Mouse (Mus musculus): ENCODE measurements at regions not wholly inside any gene's neighbourhood (a gene's known extent, or its start where the extent isn't known, plus 50 kb on each side); places are given as distances from the start of the nearest gene placed in this dataset.
"Not testable (repeated sequence)": the region's sequence is repeated elsewhere in the genome, so short reads cannot be mapped to it uniquely, and the experiment has no call there.

GRCm38 (mm10) chr5:26619272-26619671, 197.7 kb upstream of the Dpp6 start:
- no peaks in the 10 kb centered on the region for H3K4me1 ChIP-seq (ENCODE audit: control insufficient read depth, insufficient read depth, low read length)
- H3K27me3 ChIP-seq (ENCODE audit: control insufficient read depth, insufficient read depth, low read length) = no peaks in the 10 kb centered on the region
- WGBS = 19% methylated on average over 2 of the region's 2 CpGs
- no peaks in the 10 kb centered on the region for H3K9me3 ChIP-seq (ENCODE audit: control insufficient read depth, low read length)
- ATAC-seq (ENCODE audit: insufficient number of reproducible peaks, low FRiP score, low TSS enrichment, low read depth) (no peak), DNase-seq (ENCODE audit: low spot score) (no peak)
- H3K4me2 ChIP-seq (ENCODE audit: low read depth, severe bottlenecking) = no peak overlapping the region
- no peaks in the 10 kb centered on the region for H3K36me3 ChIP-seq (ENCODE audit: control insufficient read depth, insufficient read depth, low read length)
- H3K9ac ChIP-seq (ENCODE audit: low read length) = no peak overlapping the region
- H3K4me3 ChIP-seq (ENCODE audit: low read depth, low read length) = no peak overlapping the region
- H3K27ac ChIP-seq (replicated peaks; ENCODE audit: low read depth, low read length) = no peak overlapping the region

GRCm38 (mm10) chr5:26622116-26622515, 194.9 kb upstream of the Dpp6 start:
- no peak for DNase-seq (ENCODE audit: low spot score)
- H3K4me2 ChIP-seq (ENCODE audit: low read depth, severe bottlenecking) = no peak overlapping the region
- no peaks in the 10 kb centered on the region for H3K36me3 ChIP-seq (ENCODE audit: control insufficient read depth, insufficient read depth, low read length)
- ATAC-seq (ENCODE audit: insufficient number of reproducible peaks, low FRiP score, low TSS enrichment, low read depth) = no peak
- no peaks in the 10 kb centered on the region for H3K27me3 ChIP-seq (ENCODE audit: control insufficient read depth, insufficient read depth, low read length)
- 16% methylated on average over 2 of the region's 2 CpGs for WGBS
- no peak overlapping the region for H3K4me3 ChIP-seq (ENCODE audit: low read depth, low read length)
- H3K4me1 ChIP-seq (ENCODE audit: control insufficient read depth, insufficient read depth, low read length) = no peaks in the 10 kb centered on the region
- no peaks in the 10 kb centered on the region for H3K9me3 ChIP-seq (ENCODE audit: control insufficient read depth, low read length)
- H3K27ac ChIP-seq (replicated peaks; ENCODE audit: low read depth, low read length) = no peak overlapping the region
- H3K9ac ChIP-seq (ENCODE audit: low read length) = no peak overlapping the region

GRCm38 (mm10) chr5:26671478-26671877, 145.5 kb upstream of the Dpp6 start:
- no peak overlapping the region for H3K4me3 ChIP-seq (ENCODE audit: low read depth, low read length)
- ATAC-seq (ENCODE audit: insufficient number of reproducible peaks, low FRiP score, low TSS enrichment, low read depth) (no peak), DNase-seq (ENCODE audit: low spot score) (no peak)
- H3K4me2 ChIP-seq (ENCODE audit: low read depth, severe bottlenecking) = no peak overlapping the region
- no peak overlapping the region for H3K9ac ChIP-seq (ENCODE audit: low read length)
- no peaks in the 10 kb centered on the region for H3K27me3 ChIP-seq (ENCODE audit: control insufficient read depth, insufficient read depth, low read length)
- no peaks in the 10 kb centered on the region for H3K9me3 ChIP-seq (ENCODE audit: control insufficient read depth, low read length)
- WGBS = 66% methylated on average over 1 of the region's 1 CpGs
- no peaks in the 10 kb centered on the region for H3K36me3 ChIP-seq (ENCODE audit: control insufficient read depth, insufficient read depth, low read length)
- H3K4me1 ChIP-seq (ENCODE audit: control insufficient read depth, insufficient read depth, low read length) = no peaks in the 10 kb centered on the region
- no peak overlapping the region for H3K27ac ChIP-seq (replicated peaks; ENCODE audit: low read depth, low read length)

GRCm38 (mm10) chr5:26689775-26690174, 127.2 kb upstream of the Dpp6 start:
- Histone ChIP-seq H3K9me3 (ENCODE audit: control insufficient read depth, low read length) (peaks cover 2% of the 10 kb centered on the region; the same call in 1 of the 2 replicates), H3K4me2 (ENCODE audit: low read depth, severe bottlenecking) (no peak overlapping the region), H3K4me3 (ENCODE audit: low read depth, low read length) (no peak overlapping the region), H3K27me3 (ENCODE audit: control insufficient read depth, insufficient read depth, low read length) (no peaks in the 10 kb centered on the region), H3K36me3 (ENCODE audit: control insufficient read depth, insufficient read depth, low read length) (no peaks in the 10 kb centered on the region), H3K27ac (replicated peaks; ENCODE audit: low read depth, low read length) (no peak overlapping the region), H3K4me1 (ENCODE audit: control insufficient read depth, insufficient read depth, low read length) (no peaks in the 10 kb centered on the region), H3K9ac (ENCODE audit: low read length) (no peak overlapping the region)
- ATAC-seq (ENCODE audit: insufficient number of reproducible peaks, low FRiP score, low TSS enrichment, low read depth) = no peak
- no peak for DNase-seq (ENCODE audit: low spot score)
- WGBS = 74% methylated on average over 3 of the region's 3 CpGs

- H3K4me1 ChIP-seq (ENCODE audit: control insufficient read depth, insufficient read depth, low read length) = no peaks in the 10 kb centered on the region
- peaks cover 2% of the 10 kb centered on the region; the same call in 1 of the 2 replicates for H3K9me3 ChIP-seq (ENCODE audit: control insufficient read depth, low read length)
- no peak overlapping the region for H3K9ac ChIP-seq (ENCODE audit: low read length)
- no peak overlapping the region for H3K4me3 ChIP-seq (ENCODE audit: low read depth, low read length)
- 90% methylated on average over 1 of the region's 1 CpGs for WGBS
- no peak for ATAC-seq (ENCODE audit: insufficient number of reproducible peaks, low FRiP score, low TSS enrichment, low read depth)
- DNase-seq (ENCODE audit: low spot score) = no peak
- no peaks in the 10 kb centered on the region for H3K27me3 ChIP-seq (ENCODE audit: control insufficient read depth, insufficient read depth, low read length)
- no peak overlapping the region for H3K27ac ChIP-seq (replicated peaks; ENCODE audit: low read depth, low read length)
- no peak overlapping the region for H3K4me2 ChIP-seq (ENCODE audit: low read depth, severe bottlenecking)
- no peaks in the 10 kb centered on the region for H3K36me3 ChIP-seq (ENCODE audit: control insufficient read depth, insufficient read depth, low read length)
Observed at GRCm38 (mm10) chr5:26691121-26691520, 125.9 kb upstream of the Dpp6 start.

- no peaks in the 10 kb centered on the region for H3K4me1 ChIP-seq (ENCODE audit: control insufficient read depth, insufficient read depth, low read length)
- WGBS = 47% methylated on average over 5 of the region's 5 CpGs
- H3K36me3 ChIP-seq (ENCODE audit: control insufficient read depth, insufficient read depth, low read length) = no peaks in the 10 kb centered on the region
- H3K9ac ChIP-seq (ENCODE audit: low read length) = no peak overlapping the region
- no peak overlapping the region for H3K4me2 ChIP-seq (ENCODE audit: low read depth, severe bottlenecking)
- ATAC-seq (ENCODE audit: insufficient number of reproducible peaks, low FRiP score, low TSS enrichment, low read depth) (no peak), DNase-seq (ENCODE audit: low spot score) (no peak)
- H3K9me3 ChIP-seq (ENCODE audit: control insufficient read depth, low read length) = peaks cover 2% of the 10 kb centered on the region; the same call in 1 of the 2 replicates
- no peaks in the 10 kb centered on the region for H3K27me3 ChIP-seq (ENCODE audit: control insufficient read depth, insufficient read depth, low read length)
- H3K4me3 ChIP-seq (ENCODE audit: low read depth, low read length) = no peak overlapping the region
- H3K27ac ChIP-seq (replicated peaks; ENCODE audit: low read depth, low read length) = no peak overlapping the region
Observed at GRCm38 (mm10) chr5:26692013-26692412, 125.0 kb upstream of the Dpp6 start.

GRCm38 (mm10) chr5:26703621-26704020, 113.4 kb upstream of the Dpp6 start:
- not testable (repeated sequence) for H3K27ac ChIP-seq (replicated peaks; ENCODE audit: low read depth, low read length); H3K9me3 ChIP-seq (ENCODE audit: control insufficient read depth, low read length); H3K27me3 ChIP-seq (ENCODE audit: control insufficient read depth, insufficient read depth, low read length); H3K9ac ChIP-seq (ENCODE audit: low read length); H3K4me2 ChIP-seq (ENCODE audit: low read depth, severe bottlenecking); ATAC-seq (ENCODE audit: insufficient number of reproducible peaks, low FRiP score, low TSS enrichment, low read depth); H3K4me1 ChIP-seq (ENCODE audit: control insufficient read depth, insufficient read depth, low read length); DNase-seq (ENCODE audit: low spot score); H3K36me3 ChIP-seq (ENCODE audit: control insufficient read depth, insufficient read depth, low read length); H3K4me3 ChIP-seq (ENCODE audit: low read depth, low read length)
- WGBS = 85% methylated on average over 6 of the region's 6 CpGs

GRCm38 (mm10) chr5:26707661-26708060, 109.3 kb upstream of the Dpp6 start:
- Histone ChIP-seq H3K4me1 (ENCODE audit: control insufficient read depth, insufficient read depth, low read length) (no peaks in the 10 kb centered on the region), H3K9ac (ENCODE audit: low read length) (no peak overlapping the region), H3K36me3 (ENCODE audit: control insufficient read depth, insufficient read depth, low read length) (no peaks in the 10 kb centered on the region), H3K27me3 (ENCODE audit: control insufficient read depth, insufficient read depth, low read length) (no peaks in the 10 kb centered on the region), H3K27ac (replicated peaks; ENCODE audit: low read depth, low read length) (no peak overlapping the region), H3K4me3 (ENCODE audit: low read depth, low read length) (no peak overlapping the region), H3K4me2 (ENCODE audit: low read depth, severe bottlenecking) (no peak overlapping the region), H3K9me3 (ENCODE audit: control insufficient read depth, low read length) (no peaks in the 10 kb centered on the region)
- no peak for ATAC-seq (ENCODE audit: insufficient number of reproducible peaks, low FRiP score, low TSS enrichment, low read depth)
- WGBS = 88% methylated on average over 2 of the region's 2 CpGs
- DNase-seq (ENCODE audit: low spot score) = no peak

GRCm38 (mm10) chr5:26724491-26724890, 92.5 kb upstream of the Dpp6 start:
- no peaks in the 10 kb centered on the region for H3K4me1 ChIP-seq (ENCODE audit: control insufficient read depth, insufficient read depth, low read length)

More at GRCm38 (mm10) chr5:26724491-26724890, 92.5 kb upstream of the Dpp6 start:
- Histone ChIP-seq H3K27ac (replicated peaks; ENCODE audit: low read depth, low read length) (no peak overlapping the region), H3K27me3 (ENCODE audit: control insufficient read depth, insufficient read depth, low read length) (no peaks in the 10 kb centered on the region), H3K4me3 (ENCODE audit: low read depth, low read length) (no peak overlapping the region), H3K36me3 (ENCODE audit: control insufficient read depth, insufficient read depth, low read length) (no peaks in the 10 kb centered on the region), H3K4me2 (ENCODE audit: low read depth, severe bottlenecking) (no peak overlapping the region), H3K9me3 (ENCODE audit: control insufficient read depth, low read length) (no peaks in the 10 kb centered on the region; the same call in 1 of the 2 replicates), H3K9ac (ENCODE audit: low read length) (no peak overlapping the region)
- 89% methylated on average over 2 of the region's 2 CpGs for WGBS
- no peak for DNase-seq (ENCODE audit: low spot score)
- no peak for ATAC-seq (ENCODE audit: insufficient number of reproducible peaks, low FRiP score, low TSS enrichment, low read depth)
